Mouse (Mus musculus): Measurements from ENCODE around the gene Arsk. TPM values are rescaled to one million over a fixed set of nuclear protein-coding genes. Genes with fewer than 3 reads are reported as not detected.

Arsk gene
- total RNA-seq, 2 experiments from 2014 or later: 5.1 to 7.1 TPM

GRCm38 (mm10) chr13:76024588-76024987 lies 73.9 kb downstream of the Arsk start:
- no peak for DNase-seq

DNA sequence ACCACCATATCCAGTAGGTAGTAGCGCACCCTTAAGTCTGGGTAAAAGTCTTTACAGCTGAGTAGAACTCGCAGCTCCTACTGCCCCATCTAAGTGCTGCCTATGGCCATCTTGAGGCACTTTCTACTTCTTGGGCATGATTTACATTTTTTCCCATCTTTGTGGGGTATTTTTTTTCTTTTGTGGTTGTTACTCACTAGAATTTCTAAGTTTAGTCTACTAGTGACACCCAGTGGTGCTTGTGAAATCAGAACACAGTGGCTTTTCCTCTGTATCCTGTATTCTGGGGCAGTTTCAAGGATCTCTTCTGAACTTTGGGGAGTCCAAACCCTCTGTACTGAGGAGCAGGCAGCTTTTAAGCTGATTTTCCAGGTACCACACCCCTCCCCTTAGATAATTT lies 76.7 kb downstream of the Arsk start:
- no peak for DNase-seq

DNA sequence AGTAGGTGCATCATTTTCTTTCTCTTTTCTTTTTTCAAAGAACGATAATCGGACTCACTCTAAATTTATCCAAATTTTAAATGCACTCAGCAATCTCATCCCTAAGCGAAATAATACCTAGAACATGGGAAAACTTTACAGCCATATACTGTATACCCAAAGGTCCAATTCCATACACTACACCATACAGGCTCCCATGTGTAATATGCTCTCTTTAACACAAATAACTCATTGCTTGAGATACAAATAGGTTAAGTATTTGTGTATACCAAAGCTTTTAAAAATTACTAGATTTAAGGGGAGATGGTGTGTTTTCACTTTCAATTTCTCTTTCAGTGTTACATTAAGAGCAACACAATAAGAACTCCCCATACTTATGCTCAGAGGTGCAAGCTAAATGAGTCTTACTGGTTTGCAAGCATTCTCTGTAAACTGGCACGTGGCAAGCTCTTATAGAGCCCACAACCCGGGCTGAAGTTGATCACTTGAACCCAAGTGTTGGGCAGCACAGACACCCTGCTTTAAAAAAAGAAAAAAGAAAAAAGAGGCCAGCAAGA lies 79.5 kb downstream of the Arsk start:
- DNase-seq: no peak

GRCm38 (mm10) chr13:76017974-76018843 lies 80.3 kb downstream of the Arsk start, which contains the start of gene Rfesd:
Gene Rfesd, minus strand, starts transcription at chr13:76018719.
- DNase-seq: peak; percentile 96

- no peak for DNase-seq
Measured at GRCm38 (mm10) chr13:76017465-76017864, 81.0 kb downstream of the Arsk start.

- no peak for DNase-seq
Measured at GRCm38 (mm10) chr13:76014511-76014910, 83.9 kb downstream of the Arsk start.

Other genes with a start within 250 kb of the Arsk start
- 10 to 100 TPM; 23.1 to 26.0 TPM for gene Rhobtb3, start 154.7 kb downstream of the Arsk start, total RNA-seq (2021)
- not detected for gene Spata9, start 131.5 kb downstream of the Arsk start, total RNA-seq (2021)
- gene Rfesd, start 79.9 kb downstream of the Arsk start, total RNA-seq (2021): 10 to 100 TPM; 11.8 to 14.8 TPM
- not detected for gene Gpr150, start 41.7 kb downstream of the Arsk start, total RNA-seq (2021)
- 10 to 100 TPM; 11.4 to 16.5 TPM for gene Ttc37, start 74 bp upstream of the Arsk start, total RNA-seq (2021)
- gene Fam81b, start 206.4 kb upstream of the Arsk start, total RNA-seq (2021): not detected